Mouse (Mus musculus) heart, adult 2 months (tissue): Measurements from ENCODE around the gene Postn. TPM values are rescaled to one million over a fixed set of nuclear protein-coding genes. Genes with fewer than 3 reads are reported as not detected.

ENCODE experiments used
- DNase-seq, 2 experiments: peaks; one replicate each; pipeline ENCODE4 v3.0.0; 2021
- H3K27ac ChIP-seq: fragments of 200-600 bp; 2 replicates; pipeline ENCODE4 v1.8.1; 2022
- H3K27me3 ChIP-seq: fragments of 200-500 bp; 2 replicates; pipeline ENCODE4 v1.6.1; 2012; ENCODE audit warnings: mild to moderate bottlenecking, low read length, inconsistent platforms, mixed read lengths; ENCODE audit not compliant: control insufficient read depth, insufficient read depth
- H3K36me3 ChIP-seq: fragments of 200-500 bp; 2 replicates; pipeline ENCODE4 v1.6.1; 2012; ENCODE audit warnings: low read length, inconsistent platforms; ENCODE audit not compliant: control insufficient read depth, insufficient read depth
- H3K4me1 ChIP-seq: fragments of 200-500 bp; 2 replicates; pipeline ENCODE4 v1.6.1; 2011; ENCODE audit warnings: low read length; ENCODE audit not compliant: control insufficient read depth, insufficient read depth
- H3K4me3 ChIP-seq: fragments of 200-600 bp; 2 replicates; pipeline ENCODE4 v1.8.1; 2022
- H3K79me2 ChIP-seq: fragments of 200-500 bp; replicated peaks from 2 replicates; pipeline ENCODE4 v1.6.1; 2012; ENCODE audit warnings: mild to moderate bottlenecking, inconsistent platforms, low read length, moderate library complexity, mixed read lengths; ENCODE audit not compliant: control insufficient read depth, insufficient read depth
- H3K9ac ChIP-seq: fragments of 200-500 bp; 2 replicates; pipeline ENCODE4 v1.6.1; 2012; ENCODE audit warnings: low read depth, mild to moderate bottlenecking, control low read depth, inconsistent platforms, low read length, mixed read lengths
- CTCF ChIP-seq: fragments of 200-600 bp; IDR thresholded peaks from 2 replicates; pipeline ENCODE4 v1.8.1; 2022; ENCODE audit warnings: antibody characterized with exemption, mild to moderate bottlenecking, moderate library complexity
- EP300 ChIP-seq: fragments of 200-500 bp; IDR thresholded peaks from 2 replicates; pipeline ENCODE4 v1.6.1; 2011; ENCODE audit warnings: low read depth, low read length, control low read depth; ENCODE audit not compliant: insufficient read depth
- POLR2A ChIP-seq: fragments of 200-500 bp; IDR thresholded peaks from 2 replicates; pipeline ENCODE4 v1.6.1; 2011; ENCODE audit warnings: mild to moderate bottlenecking, low read depth, low read length, control low read depth; ENCODE audit not compliant: insufficient read depth
- WGBS: fragments of 180-500 bp; shearing (Covaris S2); methylation state at CpG from one replicate; pipeline ENCODE4 v1.1.7; 2018; 5-methylcytosine and 5-hydroxymethylcytosine counted together
- intact Hi-C: fragments of 180-260 bp; cut with DNase I; formaldehyde crosslinking; loops from one replicate; pipeline ENCODE4 v1.15.1; 2025
- long read RNA-seq: library from polyadenylated mRNA; stranded (forward); transcript quantifications from one replicate; pipeline ENCODE4 v2.0.0, GENCODE M21; 2021
- polyA plus RNA-seq: library from polyadenylated mRNA; depleted of rRNA; stranded (reverse); fragments of >200 nt; gene quantifications from 2 replicates; pipeline ENCODE4 v1.2.3, GENCODE M21; 2012; rRNA removed
- total RNA-seq, 2 experiments: library from RNA; stranded (reverse); gene quantifications; 2 replicates each; pipeline ENCODE4 v1.2.3; 2021

The Postn gene
- total RNA-seq (10 to 100 TPM; 12.4 to 14.4 TPM), polyA plus RNA-seq (17.2 and 34.3 TPM in 2 replicates)
- long read RNA-seq, result 0 reads

- peak; percentile 9 to 22 for DNase-seq
- no peak within 1 kb of the TSS for H3K9ac ChIP-seq
- H3K79me2 ChIP-seq, result no peaks in the 10 kb centered on the region
- H3K36me3 ChIP-seq, result no peaks in the 10 kb centered on the region
- H3K4me1 ChIP-seq, result peaks cover 4% of the 10 kb centered on the region
- no peaks in the 10 kb centered on the region for H3K27me3 ChIP-seq
- H3K27ac ChIP-seq, result peak within 1 kb of the TSS; percentile 17
- no peak within 1 kb of the TSS for H3K4me3 ChIP-seq
- intact Hi-C loops, result no loop called here
- peak; percentile 57; the same call in 1 of the 2 replicates for TF ChIP-seq POLR2A
- TF ChIP-seq CTCF, result no peak
- WGBS, result 44% methylated on average over 6 of the region's 6 CpGs
Measured at GRCm38 (mm10) chr3:54360897-54361296, at the start of gene Postn. TSS of gene Postn (plus strand) at chr3:54361109.

- intact Hi-C loops, result loop anchor here (5.0 to 10.0 kb wide), 3 partner anchors 159 to 789 kb away; partner anchors contain the start of gene Trpc4
- no peak for TF ChIP-seq EP300
- TF ChIP-seq POLR2A, result no peak
- TF ChIP-seq CTCF, result peak; percentile 69
Measured at GRCm38 (mm10) chr3:54314055-54314454, 46.9 kb upstream of the Postn start.

GRCm38 (mm10) chr3:54352891-54353652 lies 7.8 kb upstream of the Postn start:
- TF ChIP-seq POLR2A (no peak), EP300 (peak; percentile 70; the same call in 1 of the 2 replicates), CTCF (peak; percentile 84)
- intact Hi-C loops, result loop anchor here (1.0 to 10.0 kb wide), 3 partner anchors 242 to 334 kb away; no protein-coding TSS in a partner anchor
- H3K9ac ChIP-seq, result no peak overlapping the region
- H3K79me2 ChIP-seq, result no peaks in the 10 kb centered on the region
- no peak overlapping the region for H3K27ac ChIP-seq
- H3K27me3 ChIP-seq, result no peaks in the 10 kb centered on the region
- no peaks in the 10 kb centered on the region for H3K36me3 ChIP-seq
- no peak overlapping the region for H3K4me3 ChIP-seq
- peaks cover 2% of the 10 kb centered on the region for H3K4me1 ChIP-seq
- peak; percentile 55 to 84 for DNase-seq
- 23% methylated on average over 9 of the region's 9 CpGs for WGBS

More at GRCm38 (mm10) chr3:54314055-54314454, 46.9 kb upstream of the Postn start:
- no peaks in the 10 kb centered on the region for H3K27me3 ChIP-seq
- no peak for DNase-seq
- H3K4me3 ChIP-seq, result no peak overlapping the region
- 71% methylated on average over 2 of the region's 2 CpGs for WGBS
- no peaks in the 10 kb centered on the region for H3K36me3 ChIP-seq
- no peaks in the 10 kb centered on the region for H3K79me2 ChIP-seq
- H3K27ac ChIP-seq, result no peak overlapping the region
- no peaks in the 10 kb centered on the region for H3K4me1 ChIP-seq
- no peak overlapping the region for H3K9ac ChIP-seq

- TF ChIP-seq CTCF (peak; percentile 76), POLR2A (no peak)
- no peak for DNase-seq
- Histone ChIP-seq H3K27ac (no peak overlapping the region), H3K36me3 (no peaks in the 10 kb centered on the region), H3K27me3 (no peaks in the 10 kb centered on the region), H3K79me2 (no peaks in the 10 kb centered on the region), H3K9ac (peak overlapping the region; percentile 45; the same call in 1 of the 2 replicates), H3K4me3 (no peak overlapping the region), H3K4me1 (peaks cover 4% of the 10 kb centered on the region)
- WGBS, result 60% methylated on average over 3 of the region's 3 CpGs
- intact Hi-C loops, result loop anchor here (1.0 to 10.0 kb wide), 2 partner anchors 171 to 237 kb away; no protein-coding TSS in a partner anchor
Measured at GRCm38 (mm10) chr3:54357561-54357960, 3.3 kb upstream of the Postn start.

- H3K27me3 ChIP-seq, result no peaks in the 10 kb centered on the region
- H3K4me1 ChIP-seq, result peaks cover 4% of the 10 kb centered on the region
- TF ChIP-seq EP300 (no peak), CTCF (no peak), POLR2A (no peak)
- no peaks in the 10 kb centered on the region for H3K36me3 ChIP-seq
- peak overlapping the region; percentile 48 for H3K27ac ChIP-seq
- DNase-seq, result peak; percentile 36 to 54
- intact Hi-C loops, result loop anchor here (10.0 kb wide), 1 partner anchor 236 kb away; no protein-coding TSS in a partner anchor
- no peaks in the 10 kb centered on the region for H3K79me2 ChIP-seq
- H3K4me3 ChIP-seq, result no peak overlapping the region
- WGBS, result 26% methylated on average over 15 of the region's 15 CpGs
- no peak overlapping the region; the same call in 1 of the 2 replicates for H3K9ac ChIP-seq
Measured at GRCm38 (mm10) chr3:54358463-54359189, 2.3 kb upstream of the Postn start.

- no peak overlapping the region; the same call in 1 of the 2 replicates for H3K27ac ChIP-seq
- no peak overlapping the region for H3K4me3 ChIP-seq
- H3K9ac ChIP-seq, result no peak overlapping the region
Measured at GRCm38 (mm10) chr3:54361656-54362055, 747 bp downstream of the Postn start.

More at GRCm38 (mm10) chr3:54361656-54362055, 747 bp downstream of the Postn start:
- peaks cover 4% of the 10 kb centered on the region for H3K4me1 ChIP-seq
- no peaks in the 10 kb centered on the region for H3K79me2 ChIP-seq
- TF ChIP-seq POLR2A (no peak), EP300 (no peak), CTCF (no peak)
- DNase-seq, result no peak
- intact Hi-C loops, result no loop called here
- H3K27me3 ChIP-seq, result no peaks in the 10 kb centered on the region
- H3K36me3 ChIP-seq, result no peaks in the 10 kb centered on the region
